Mouse (Mus musculus) liver, adult 2 months (tissue): Measurements from ENCODE around the gene Gjb1.

ENCODE experiments used
- CTCF ChIP-seq: fragments of 200-500 bp; IDR thresholded peaks from 2 replicates; pipeline ENCODE4 v1.5.1; 2011; ENCODE audit warnings: low read depth, low read length, control low read depth
- POLR2A ChIP-seq: fragments of 200-500 bp; IDR thresholded peaks from 2 replicates; pipeline ENCODE4 v1.6.1; 2011; ENCODE audit warnings: low read length, control low read depth; ENCODE audit not compliant: insufficient read depth; ENCODE audit errors: extremely low read depth

DNA sequence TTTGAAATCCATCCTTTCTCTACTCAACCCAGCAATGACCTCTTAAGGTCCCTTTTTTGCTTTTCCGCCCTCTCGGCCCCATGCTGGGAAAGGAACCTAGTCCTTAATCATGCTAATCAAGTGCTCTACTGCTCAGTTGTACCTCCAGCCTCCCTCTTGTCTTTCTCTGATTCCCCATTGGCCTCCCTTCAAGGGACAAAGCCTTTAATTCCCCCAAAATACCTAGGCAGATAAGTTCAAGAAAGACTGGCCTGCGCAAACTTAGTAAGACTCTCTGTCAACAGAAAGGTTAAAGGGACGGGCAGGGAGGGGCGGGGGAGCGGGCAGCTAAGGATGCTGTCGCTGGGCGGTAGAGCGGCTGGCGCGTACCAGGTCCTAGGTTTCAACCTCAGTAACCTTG is 20.3 kb downstream of the Gjb1 start:
- no peak for TF ChIP-seq POLR2A
- TF ChIP-seq CTCF, result no peak
